Mouse (Mus musculus): Measurements from ENCODE around the gene Bcas1. TPM values are rescaled to one million over a fixed set of nuclear protein-coding genes. Genes with fewer than 3 reads are reported as not detected.

Gene Bcas1
- polyA plus RNA-seq, 1 experiment from 2014 or later: 5.7 TPM

GRCm38 (mm10) chr2:170307589-170308021 is 120.0 kb downstream of the Bcas1 start:
- Histone ChIP-seq H3K27ac (no peak overlapping the region), H3K27me3 (replicated peaks) (no peaks in the 10 kb centered on the region), H3K36me3 (no peaks in the 10 kb centered on the region), H3K4me1 (no peaks in the 10 kb centered on the region), H3K4me3 (no peak overlapping the region), H3K9ac (no peak overlapping the region), H3K9me3 (replicated peaks) (0 out of 2 replicates have a peak, but pooled peaks cover 4% of the 10 kb centered on the region), H3K4me2 (no peak overlapping the region)
- ATAC-seq: no peak
- WGBS (ENCODE audit: insufficient replicate concordance): 46% methylated on average over 7 of the region's 7 CpGs

GRCm38 (mm10) chr2:170306637-170307320 is 120.9 kb downstream of the Bcas1 start:
- Histone ChIP-seq H3K9me3 (replicated peaks) (0 out of 2 replicates have a peak, but pooled peaks cover 5% of the 10 kb centered on the region), H3K27ac (no peak overlapping the region), H3K36me3 (no peaks in the 10 kb centered on the region), H3K4me3 (no peak overlapping the region), H3K4me2 (no peak overlapping the region), H3K27me3 (replicated peaks) (no peaks in the 10 kb centered on the region), H3K9ac (no peak overlapping the region), H3K4me1 (no peaks in the 10 kb centered on the region)
- 28% methylated on average over 9 of the region's 9 CpGs for WGBS (ENCODE audit: insufficient replicate concordance)
- ATAC-seq: no peak

- Histone ChIP-seq H3K27ac (no peak overlapping the region), H3K27me3 (replicated peaks) (no peaks in the 10 kb centered on the region), H3K9me3 (replicated peaks) (0 out of 2 replicates have a peak, but pooled peaks cover 5% of the 10 kb centered on the region)
Measured at GRCm38 (mm10) chr2:170304766-170305165, 122.9 kb downstream of the Bcas1 start.

GRCm38 (mm10) chr2:170303595-170303994 is 124.0 kb downstream of the Bcas1 start:
- no peak for ATAC-seq

More at GRCm38 (mm10) chr2:170304766-170305165, 122.9 kb downstream of the Bcas1 start:
- no peak for ATAC-seq
- Histone ChIP-seq H3K4me1 (no peaks in the 10 kb centered on the region), H3K4me3 (no peak overlapping the region), H3K9ac (no peak overlapping the region), H3K36me3 (no peaks in the 10 kb centered on the region), H3K4me2 (no peak overlapping the region)
- WGBS (ENCODE audit: insufficient replicate concordance): 69% methylated on average over 12 of the region's 12 CpGs

GRCm38 (mm10) chr2:170302825-170303224 is 124.8 kb downstream of the Bcas1 start:
- Histone ChIP-seq H3K4me3 (no peak overlapping the region), H3K4me1 (no peaks in the 10 kb centered on the region), H3K27me3 (replicated peaks) (no peaks in the 10 kb centered on the region), H3K9ac (no peak overlapping the region), H3K27ac (no peak overlapping the region), H3K4me2 (no peak overlapping the region), H3K36me3 (no peaks in the 10 kb centered on the region), H3K9me3 (replicated peaks) (0 out of 2 replicates have a peak, but pooled peaks cover 5% of the 10 kb centered on the region)
- 70% methylated on average over 8 of the region's 8 CpGs for WGBS (ENCODE audit: insufficient replicate concordance)
- no peak for ATAC-seq

More at GRCm38 (mm10) chr2:170303595-170303994, 124.0 kb downstream of the Bcas1 start:
- H3K27ac ChIP-seq: no peak overlapping the region
- H3K4me3 ChIP-seq: no peak overlapping the region
- no peaks in the 10 kb centered on the region for H3K4me1 ChIP-seq
- 69% methylated on average over 7 of the region's 7 CpGs for WGBS (ENCODE audit: insufficient replicate concordance)
- no peaks in the 10 kb centered on the region for H3K36me3 ChIP-seq
- H3K9me3 ChIP-seq (replicated peaks): 0 out of 2 replicates have a peak, but pooled peaks cover 5% of the 10 kb centered on the region
- no peaks in the 10 kb centered on the region for H3K27me3 ChIP-seq (replicated peaks)
- no peak overlapping the region for H3K4me2 ChIP-seq
- H3K9ac ChIP-seq: no peak overlapping the region

Other genes starting within 250 kb of the Bcas1 start
- 58.5 and 63.7 TPM in 2 replicates for gene Pfdn4, start 68.6 kb upstream of the Bcas1 start, polyA plus RNA-seq (2016; fragmentation: Nextera tagmentation; extraction: Ambion mirVana)
- gene Cyp24a1, start 69.3 kb upstream of the Bcas1 start, polyA plus RNA-seq (2016; fragmentation: Nextera tagmentation; extraction: Ambion mirVana): not detected in 2 replicates
- not detected in 2 replicates for gene 4930470P17Rik, start 174.2 kb upstream of the Bcas1 start, polyA plus RNA-seq (2016; fragmentation: Nextera tagmentation; extraction: Ambion mirVana)

Data from liver, embryonic 12.5 days (tissue).